In genomic region chr1:178527547-178528361, GRCm38 (mm10) we compare ENCODE assay signal across 8 mouse cellular contexts. TPM values are rescaled to one million over a fixed set of nuclear protein-coding genes. Genes with fewer than 3 reads are reported as not detected.
DNase-seq lines count a peak whose midpoint lies in the region; ATAC-seq and TF ChIP-seq lines count a peak whose summit lies in the region.

No protein-coding gene starts in this region.

- H3K36me3 ChIP-seq in forebrain, embryonic 10.5 days (replicated peaks) = no peaks in the 10 kb centered on the region
- H3K36me3 ChIP-seq in heart, embryonic 13.5 days = no peaks in the 10 kb centered on the region; the same call in 1 of the 2 replicates
- no peaks in the 10 kb centered on the region for H3K36me3 ChIP-seq in kidney, postnatal 0 days (ENCODE audit: insufficient read depth, low read length)
- H3K36me3 ChIP-seq in liver, embryonic 12.5 days = no peaks in the 10 kb centered on the region
- H3K36me3 ChIP-seq in thymus, adult 2 months (ENCODE audit: control insufficient read depth, insufficient read depth, low read length) = no peaks in the 10 kb centered on the region

- under 1% methylated on average over 59 of the region's 59 CpGs for WGBS in bone marrow, adult 2 months
- WGBS in forebrain, embryonic 10.5 days = under 1% methylated on average over 59 of the region's 59 CpGs
- WGBS in heart, embryonic 13.5 days = under 1% methylated on average over 59 of the region's 59 CpGs
- under 1% methylated on average over 58 of the region's 59 CpGs for WGBS in kidney, postnatal 0 days
- WGBS in liver, embryonic 12.5 days (ENCODE audit: insufficient replicate concordance) = under 1% methylated on average over 59 of the region's 59 CpGs
- 2% methylated on average over 59 of the region's 59 CpGs for WGBS in thymus, adult 2 months

- ATAC-seq in heart, embryonic 13.5 days (ENCODE audit: extremely low read depth, insufficient number of reproducible peaks, low FRiP score, low TSS enrichment) = peak; percentile 22
- peak; percentile 27 for ATAC-seq in kidney, postnatal 0 days (replicated peaks; ENCODE audit: low FRiP score, low read depth)
- ATAC-seq in liver, embryonic 12.5 days = no peak; the same call in 1 of the 2 replicates

- no peak overlapping the region for H3K27ac ChIP-seq in bone marrow, adult 2 months (ENCODE audit: control insufficient read depth, insufficient read depth, low read depth, low read length, poor library complexity)
- peak overlapping the region; percentile 82 for H3K27ac ChIP-seq in forebrain, embryonic 10.5 days
- peak overlapping the region; percentile 93 for H3K27ac ChIP-seq in heart, embryonic 13.5 days (replicated peaks)
- H3K27ac ChIP-seq in kidney, postnatal 0 days = peak overlapping the region; percentile 78
- no peak overlapping the region for H3K27ac ChIP-seq in liver, embryonic 12.5 days
- H3K27ac ChIP-seq in thymus, adult 2 months (ENCODE audit: control insufficient read depth, insufficient read depth, low read length) = no peak overlapping the region

- H3K9ac ChIP-seq in heart, embryonic 13.5 days = peak overlapping the region; percentile 92
- peak overlapping the region; percentile 62 for H3K9ac ChIP-seq in kidney, postnatal 0 days (ENCODE audit: low read depth, low read length)
- 0 out of 2 replicates have a peak overlapping the region, but pooled peaks have one; percentile 22 for H3K9ac ChIP-seq in liver, embryonic 12.5 days

- no peak for TF ChIP-seq POLR2A in bone marrow, adult 2 months (IDR thresholded peaks at IDR 0.05; ENCODE audit: borderline replicate concordance, control insufficient read depth, low read depth, low read length)
- 0 out of 2 replicates have a peak, but pooled peaks have one; percentile 21 for TF ChIP-seq POLR2A in thymus, adult 2 months (IDR thresholded peaks at IDR 0.05; ENCODE audit: control insufficient read depth, extremely low read depth, insufficient read depth, low read length, poor library complexity)

- H3K9me3 ChIP-seq in forebrain, embryonic 10.5 days = no peaks in the 10 kb centered on the region
- H3K9me3 ChIP-seq in heart, embryonic 13.5 days = no peaks in the 10 kb centered on the region
- no peaks in the 10 kb centered on the region for H3K9me3 ChIP-seq in kidney, postnatal 0 days (replicated peaks; ENCODE audit: low read length)
- H3K9me3 ChIP-seq in liver, embryonic 12.5 days (replicated peaks) = no peaks in the 10 kb centered on the region

- peak overlapping the region; percentile 24 for H3K4me3 ChIP-seq in bone marrow, adult 2 months (replicated peaks; ENCODE audit: control insufficient read depth, low read depth, low read length)
- H3K4me3 ChIP-seq in forebrain, embryonic 10.5 days = peak overlapping the region; percentile 66
- peak overlapping the region; percentile 89 for H3K4me3 ChIP-seq in heart, embryonic 13.5 days
- H3K4me3 ChIP-seq in kidney, postnatal 0 days (replicated peaks; ENCODE audit: low read depth, low read length) = peak overlapping the region; percentile 71
- H3K4me3 ChIP-seq in liver, embryonic 12.5 days = peak overlapping the region; percentile 53
- peak overlapping the region; percentile 25 for H3K4me3 ChIP-seq in thymus, adult 2 months (ENCODE audit: control insufficient read depth, insufficient read depth, low read length)

- peaks cover 55% of the 10 kb centered on the region for H3K27me3 ChIP-seq in forebrain, embryonic 10.5 days (ENCODE audit: poor library complexity, severe bottlenecking)
- H3K27me3 ChIP-seq in heart, embryonic 13.5 days (replicated peaks) = no peaks in the 10 kb centered on the region
- peaks cover 5% of the 10 kb centered on the region for H3K27me3 ChIP-seq in kidney, postnatal 0 days (ENCODE audit: insufficient read depth, low read length)
- peaks cover 65% of the 10 kb centered on the region for H3K27me3 ChIP-seq in liver, embryonic 12.5 days (replicated peaks)
- H3K27me3 ChIP-seq in thymus, adult 2 months (ENCODE audit: control insufficient read depth, insufficient read depth, low read length) = peaks cover 25% of the 10 kb centered on the region; the same call in 1 of the 2 replicates

- no peak for TF ChIP-seq CTCF in bone marrow, adult 2 months (IDR thresholded peaks at IDR 0.05; ENCODE audit: control insufficient read depth, insufficient read depth, low read length)
- no peak for TF ChIP-seq CTCF in kidney, postnatal 0 days (IDR thresholded peaks at IDR 0.05; ENCODE audit: low read depth)
- no peak for TF ChIP-seq CTCF in thymus, adult 2 months (IDR thresholded peaks at IDR 0.05; ENCODE audit: borderline replicate concordance, control insufficient read depth, extremely low read depth, insufficient read depth, low read length, poor library complexity)

- H3K4me2 ChIP-seq in heart, embryonic 13.5 days = peak overlapping the region; percentile 92
- H3K4me2 ChIP-seq in kidney, postnatal 0 days (ENCODE audit: low read length) = peak overlapping the region; percentile 100
- peak overlapping the region; percentile 81 for H3K4me2 ChIP-seq in liver, embryonic 12.5 days

- H3K4me1 ChIP-seq in bone marrow, adult 2 months (ENCODE audit: control insufficient read depth, insufficient read depth, low read length) = no peaks in the 10 kb centered on the region; the same call in 1 of the 2 replicates
- H3K4me1 ChIP-seq in forebrain, embryonic 10.5 days = peaks cover 48% of the 10 kb centered on the region
- peaks cover 21% of the 10 kb centered on the region for H3K4me1 ChIP-seq in heart, embryonic 13.5 days
- H3K4me1 ChIP-seq in kidney, postnatal 0 days (replicated peaks; ENCODE audit: insufficient read depth, low read length) = peaks cover 12% of the 10 kb centered on the region
- peaks cover 36% of the 10 kb centered on the region; the same call in 1 of the 2 replicates for H3K4me1 ChIP-seq in liver, embryonic 12.5 days
- peaks cover 31% of the 10 kb centered on the region for H3K4me1 ChIP-seq in thymus, adult 2 months (replicated peaks; ENCODE audit: control insufficient read depth, insufficient read depth, low read length)

- DNase-seq in 3T3-L1 (ENCODE audit: low read depth, low spot score) = peak; percentile 77
- DNase-seq in forebrain, embryonic 10.5 days (ENCODE audit: extremely low spot score, low spot score) = peak; percentile 50
- DNase-seq in kidney, postnatal 0 days (ENCODE audit: low spot score) = peak; percentile 66
- peak; percentile 66 for DNase-seq in neural tube, embryonic 10.5 days (ENCODE audit: extremely low spot score, low spot score)
- peak; percentile 52 for DNase-seq in thymus, adult 2 months

RNA-seq across cellular contexts. Expression of gene Kif26b, which starts 1.2 kb away (rescaled TPM):
- polyA plus RNA-seq in bone marrow, adult 2 months (2011; ENCODE audit: insufficient read depth, insufficient read length, low replicate concordance, missing spikeins) = 0.20 TPM in 1 of 2 replicates, not detected in the other
- 4.6 and 4.7 TPM in 2 replicates for polyA plus RNA-seq in forebrain, embryonic 10.5 days (2016; fragmentation: Nextera tagmentation; extraction: Ambion mirVana)
- 8.8 and 9.7 TPM in 2 replicates for polyA plus RNA-seq in heart, embryonic 13.5 days (2015; fragmentation: Nextera tagmentation; extraction: Ambion mirVana)
- 6.4 and 6.9 TPM in 2 replicates for polyA plus RNA-seq in kidney, postnatal 0 days (2015; fragmentation: Nextera tagmentation; extraction: Ambion mirVana)
- polyA plus RNA-seq in liver, embryonic 12.5 days (2016; fragmentation: Nextera tagmentation; extraction: Ambion mirVana) = 0.67 and 0.98 TPM in 2 replicates
- 0.15 and 0.16 TPM in 2 replicates for polyA plus RNA-seq in thymus, adult 2 months (2012; rRNA removed)

Comparison
In these comparisons a context has a peak if more than half of its experiments do, and no peak if none do; other contexts are left out.
1. H3K27ac ChIP-seq: peak in forebrain, embryonic 10.5 days (single experiment), heart, embryonic 13.5 days (single experiment) and kidney, postnatal 0 days (single experiment); none in bone marrow, adult 2 months (single experiment), liver, embryonic 12.5 days (single experiment) and thymus, adult 2 months (single experiment).
2. H3K4me3 ChIP-seq: peak in every context shown above with its lines; median percentile 89 in heart, embryonic 13.5 days; 71 in kidney, postnatal 0 days; 66 in forebrain, embryonic 10.5 days; 53 in liver, embryonic 12.5 days; 25 in thymus, adult 2 months; 24 in bone marrow, adult 2 months.
3. H3K9ac ChIP-seq: peak in every context shown above with its lines; median percentile 92 in heart, embryonic 13.5 days; 62 in kidney, postnatal 0 days; 22 in liver, embryonic 12.5 days.
4. Peak in every context shown above with its lines, with median percentiles within 50 percentile points of each other: DNase-seq and H3K4me2 ChIP-seq.